In the genomic region with DNA sequence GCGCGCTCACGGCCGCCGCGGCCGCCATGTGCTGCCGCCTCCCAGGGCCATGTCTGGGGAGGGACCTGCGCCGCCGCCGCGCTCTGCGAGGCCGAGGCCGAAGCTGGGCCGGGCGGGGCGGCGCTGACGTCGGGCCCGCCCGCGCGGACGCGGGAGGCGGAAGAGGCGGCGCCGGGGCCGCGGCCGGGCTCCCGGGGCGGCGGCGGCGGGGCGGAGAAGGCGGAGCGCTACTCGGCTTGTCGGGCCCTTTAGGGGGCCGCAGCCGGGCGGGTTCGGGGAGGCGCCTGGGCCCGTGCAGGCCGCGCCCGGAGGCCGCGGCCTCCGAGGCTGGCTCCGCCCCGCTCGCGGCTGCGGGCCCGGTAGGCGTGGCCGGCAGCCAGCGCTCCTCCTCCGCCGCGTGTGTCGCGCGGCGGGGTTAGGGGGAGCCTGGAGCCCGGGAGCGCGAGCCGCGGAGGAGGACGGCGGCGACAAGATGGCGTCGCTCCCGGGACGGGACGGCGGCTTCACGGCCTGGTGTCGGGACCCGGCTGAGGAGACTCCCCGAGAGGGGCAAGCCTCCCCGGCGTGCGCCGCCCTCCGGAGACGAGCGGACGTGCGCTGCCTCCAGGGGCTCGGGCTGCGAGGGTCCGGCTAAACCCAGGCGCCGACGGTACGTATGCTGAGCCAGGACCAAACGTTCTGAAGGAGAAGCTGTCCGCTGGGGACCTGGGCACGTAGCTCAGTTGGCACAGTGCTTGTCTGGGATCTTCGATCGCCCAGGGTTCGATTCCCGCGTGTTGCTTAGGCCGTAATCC, we compare ENCODE assay signal across 8 mouse cellular contexts. TPM values are rescaled to one million over a fixed set of nuclear protein-coding genes. Genes with fewer than 3 reads are reported as not detected.
DNase-seq lines count a peak whose midpoint lies in the region; ATAC-seq and TF ChIP-seq lines count a peak whose summit lies in the region.

A gene (minus strand): TSS at position 62 of the 794 bp plus-strand sequence.

- peak within 1 kb of the TSS; percentile 79 for H3K4me3 ChIP-seq in bone marrow, adult 2 months (replicated peaks; ENCODE audit: control insufficient read depth, low read depth, low read length)
- peak within 1 kb of the TSS; percentile 87 for H3K4me3 ChIP-seq in embryonic facial prominence, embryonic 15.5 days (replicated peaks)
- H3K4me3 ChIP-seq in limb, embryonic 13.5 days: peak within 1 kb of the TSS; percentile 95
- peak within 1 kb of the TSS; percentile 80 for H3K4me3 ChIP-seq in midbrain, embryonic 15.5 days

- peak within 1 kb of the TSS; percentile 94 for H3K27ac ChIP-seq in bone marrow, adult 2 months (ENCODE audit: control insufficient read depth, insufficient read depth, low read depth, low read length, poor library complexity)
- peak within 1 kb of the TSS; percentile 98 for H3K27ac ChIP-seq in embryonic facial prominence, embryonic 15.5 days (replicated peaks)
- H3K27ac ChIP-seq in limb, embryonic 13.5 days: peak within 1 kb of the TSS; percentile 97
- peak within 1 kb of the TSS; percentile 94 for H3K27ac ChIP-seq in midbrain, embryonic 15.5 days

- peaks cover 6% of the 10 kb centered on the region for H3K4me1 ChIP-seq in bone marrow, adult 2 months (ENCODE audit: control insufficient read depth, insufficient read depth, low read length)
- H3K4me1 ChIP-seq in embryonic facial prominence, embryonic 15.5 days: peaks cover 45% of the 10 kb centered on the region
- peaks cover 48% of the 10 kb centered on the region for H3K4me1 ChIP-seq in limb, embryonic 13.5 days
- H3K4me1 ChIP-seq in midbrain, embryonic 15.5 days: peaks cover 40% of the 10 kb centered on the region

- peak; percentile 90 for ATAC-seq in embryonic facial prominence, embryonic 15.5 days (ENCODE audit: insufficient number of reproducible peaks, low FRiP score, low TSS enrichment, low read depth)
- ATAC-seq in limb, embryonic 13.5 days (ENCODE audit: low FRiP score, low read depth): peak; percentile 90
- ATAC-seq in midbrain, embryonic 15.5 days (replicated peaks): peak; percentile 92

- TF ChIP-seq POLR2A in bone marrow, adult 2 months (IDR thresholded peaks at IDR 0.05; ENCODE audit: borderline replicate concordance, control insufficient read depth, low read depth, low read length): peak; percentile 68; the same call in 1 of the 2 replicates

- peak within 1 kb of the TSS; percentile 89 for H3K4me2 ChIP-seq in embryonic facial prominence, embryonic 15.5 days (replicated peaks)
- peak within 1 kb of the TSS; percentile 95 for H3K4me2 ChIP-seq in limb, embryonic 13.5 days (replicated peaks)
- H3K4me2 ChIP-seq in midbrain, embryonic 15.5 days: peak within 1 kb of the TSS; percentile 83

- peak; percentile 26; the same call in 1 of the 2 replicates for TF ChIP-seq CTCF in bone marrow, adult 2 months (IDR thresholded peaks at IDR 0.05; ENCODE audit: control insufficient read depth, insufficient read depth, low read length)

- no peaks in the 10 kb centered on the region for H3K9me3 ChIP-seq in embryonic facial prominence, embryonic 15.5 days (replicated peaks)
- H3K9me3 ChIP-seq in limb, embryonic 13.5 days: no peaks in the 10 kb centered on the region
- no peaks in the 10 kb centered on the region for H3K9me3 ChIP-seq in midbrain, embryonic 15.5 days

- H3K27me3 ChIP-seq in embryonic facial prominence, embryonic 15.5 days: no peaks in the 10 kb centered on the region
- H3K27me3 ChIP-seq in limb, embryonic 13.5 days: no peaks in the 10 kb centered on the region
- H3K27me3 ChIP-seq in midbrain, embryonic 15.5 days (replicated peaks): no peaks in the 10 kb centered on the region

- peak within 1 kb of the TSS; percentile 90 for H3K9ac ChIP-seq in embryonic facial prominence, embryonic 15.5 days
- peak within 1 kb of the TSS; percentile 97 for H3K9ac ChIP-seq in limb, embryonic 13.5 days
- peak within 1 kb of the TSS; percentile 91 for H3K9ac ChIP-seq in midbrain, embryonic 15.5 days

- 4% methylated on average over 115 of the region's 116 CpGs for WGBS in bone marrow, adult 2 months
- under 1% methylated on average over 92 of the region's 116 CpGs for WGBS in embryonic facial prominence, embryonic 15.5 days
- under 1% methylated on average over 75 of the region's 116 CpGs for WGBS in limb, embryonic 13.5 days
- under 1% methylated on average over 89 of the region's 116 CpGs for WGBS in midbrain, embryonic 15.5 days

- no peaks in the 10 kb centered on the region for H3K36me3 ChIP-seq in embryonic facial prominence, embryonic 15.5 days
- peaks cover 3% of the 10 kb centered on the region; the same call in 1 of the 2 replicates for H3K36me3 ChIP-seq in limb, embryonic 13.5 days
- no peaks in the 10 kb centered on the region for H3K36me3 ChIP-seq in midbrain, embryonic 15.5 days (replicated peaks)

- DNase-seq in A20 (ENCODE audit: low read depth, low spot score): peak; percentile 89
- DNase-seq in heart, adult 9 months (ENCODE audit: low spot score in 2 of 2): peak; percentile 86 to 87
- DNase-seq in kidney, adult 9 months: peak; percentile 85
- DNase-seq in spleen, adult 18-20 months: peak; percentile 76 to 80

RNA-seq across cellular contexts. Expression of the gene that starts here (rescaled TPM):
- 50.9 and 67.9 TPM in 2 replicates for polyA plus RNA-seq in bone marrow, adult 2 months (2011; ENCODE audit: insufficient read depth, insufficient read length, low replicate concordance, missing spikeins)
- 24.8 and 26.8 TPM in 2 replicates for polyA plus RNA-seq in embryonic facial prominence, embryonic 15.5 days (2015; fragmentation: Nextera tagmentation; extraction: Ambion mirVana)
- polyA plus RNA-seq in limb, embryonic 13.5 days (2015; fragmentation: Nextera tagmentation; extraction: Ambion mirVana): 21.4 and 22.0 TPM in 2 replicates
- 10.7 and 11.0 TPM in 2 replicates for polyA plus RNA-seq in midbrain, embryonic 15.5 days (2015; fragmentation: Nextera tagmentation; extraction: Ambion mirVana)

Comparison
In these comparisons a context has a peak if more than half of its experiments do, and no peak if none do; other contexts are left out.
1. Peak in every context shown above with its lines: DNase-seq, ATAC-seq, H3K4me3 ChIP-seq and H3K27ac ChIP-seq.